Comparison of ENCODE assay signal across 21 mouse cellular contexts in the genomic region with DNA sequence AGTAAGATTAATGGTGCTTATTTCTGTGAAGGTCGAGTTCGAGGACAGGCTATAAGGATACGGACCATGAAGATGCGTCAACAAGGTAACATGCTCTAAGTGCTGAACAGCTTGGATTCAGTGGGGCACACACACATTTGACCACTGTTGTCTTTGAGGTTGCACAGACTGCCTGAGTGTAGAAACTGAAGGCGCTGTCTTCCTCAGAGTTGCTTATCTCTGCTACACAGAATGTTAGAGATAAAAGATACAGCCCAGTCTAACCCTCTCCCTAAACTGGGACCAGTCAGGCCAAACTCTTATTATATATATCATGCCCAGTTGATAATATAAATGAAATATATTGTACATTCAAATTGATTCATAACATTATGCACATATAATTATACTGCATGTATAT. TPM values are rescaled to one million over a fixed set of nuclear protein-coding genes. Genes with fewer than 3 reads are reported as not detected.
A peak's percentile ranks its signal among the peaks of the same experiment; 100 is the strongest.
DNase-seq lines count a peak whose midpoint lies in the region; ATAC-seq and TF ChIP-seq lines count a peak whose summit lies in the region.
"Had no signal": no experiment of that assay in that cellular context is flagged by ENCODE, and none has a peak within 500 bp of the region (broad histone marks: within the 10 kb centered on the region; RNA-seq: fewer than 3 reads in every experiment).

No protein-coding gene starts in this region.

- H3K4me1 ChIP-seq in liver, embryonic 11.5 days (replicated peaks; ENCODE audit: control insufficient read depth, insufficient read depth, low read length) = no peaks in the 10 kb centered on the region
- no peaks in the 10 kb centered on the region for H3K4me1 ChIP-seq in liver, postnatal 0 days (ENCODE audit: insufficient read depth)
- peaks cover 5% of the 10 kb centered on the region; the same call in 1 of the 2 replicates for H3K4me1 ChIP-seq in liver, embryonic 13.5 days (replicated peaks)
- H3K4me1 ChIP-seq in hindbrain, embryonic 16.5 days (ENCODE audit: control insufficient read depth, insufficient read depth, low read depth, low read length) = no peaks in the 10 kb centered on the region
- H3K4me1 ChIP-seq in lung, postnatal 0 days (ENCODE audit: insufficient read depth, low read depth, low read length) = no peaks in the 10 kb centered on the region
- H3K4me1 ChIP-seq: embryonic facial prominence, embryonic 10.5 days; embryonic facial prominence, embryonic 12.5 days; forebrain, embryonic 13.5 days; forebrain, embryonic 15.5 days had no signal

- no peak overlapping the region for H3K4me2 ChIP-seq in liver, embryonic 11.5 days
- H3K4me2 ChIP-seq in liver, postnatal 0 days (ENCODE audit: low read depth, low read length) = no peak overlapping the region
- no peak overlapping the region for H3K4me2 ChIP-seq in liver, embryonic 13.5 days
- H3K4me2 ChIP-seq in hindbrain, embryonic 16.5 days (ENCODE audit: low read length) = no peak overlapping the region
- no peak overlapping the region for H3K4me2 ChIP-seq in lung, postnatal 0 days (replicated peaks; ENCODE audit: low read depth, low read length)
- H3K4me2 ChIP-seq: embryonic facial prominence, embryonic 12.5 days; forebrain, embryonic 13.5 days; forebrain, embryonic 15.5 days had no signal

- no peak for TF ChIP-seq EP300 in liver, postnatal 0 days (IDR thresholded peaks at IDR 0.05; ENCODE audit: low read depth)
- no peak for TF ChIP-seq EP300 in lung, postnatal 0 days (IDR thresholded peaks at IDR 0.05)

- no peaks in the 10 kb centered on the region for H3K9me3 ChIP-seq in liver, embryonic 11.5 days (ENCODE audit: control insufficient read depth, low read length)
- H3K9me3 ChIP-seq in liver, postnatal 0 days (ENCODE audit: low read length) = no peaks in the 10 kb centered on the region
- no peaks in the 10 kb centered on the region for H3K9me3 ChIP-seq in liver, embryonic 13.5 days (replicated peaks)
- H3K9me3 ChIP-seq in hindbrain, embryonic 16.5 days (ENCODE audit: control insufficient read depth, low read length) = no peaks in the 10 kb centered on the region
- H3K9me3 ChIP-seq in lung, postnatal 0 days (ENCODE audit: low read length) = no peaks in the 10 kb centered on the region
- H3K9me3 ChIP-seq: embryonic facial prominence, embryonic 10.5 days; embryonic facial prominence, embryonic 12.5 days; forebrain, embryonic 13.5 days; forebrain, embryonic 15.5 days had no signal

- H3K27ac ChIP-seq in liver, embryonic 11.5 days (ENCODE audit: low read depth, low read length) = no peak overlapping the region
- no peak overlapping the region for H3K27ac ChIP-seq in liver, postnatal 0 days (ENCODE audit: low read depth)
- H3K27ac ChIP-seq in liver, embryonic 13.5 days = no peak overlapping the region
- no peak overlapping the region for H3K27ac ChIP-seq in hindbrain, embryonic 16.5 days (ENCODE audit: low read depth, low read length)
- H3K27ac ChIP-seq in lung, postnatal 0 days (ENCODE audit: low read length) = no peak overlapping the region
- H3K27ac ChIP-seq: embryonic facial prominence, embryonic 10.5 days; embryonic facial prominence, embryonic 12.5 days; forebrain, embryonic 13.5 days; forebrain, embryonic 15.5 days had no signal

- ATAC-seq in liver, embryonic 11.5 days (replicated peaks; ENCODE audit: low FRiP score) = peak; percentile 70; the same call in 1 of the 2 replicates
- no peak for ATAC-seq in liver, postnatal 0 days
- 0 out of 2 replicates have a peak, but pooled peaks have one; percentile 36 for ATAC-seq in common myeloid progenitor, adult 5-6 weeks (replicated peaks; ENCODE audit: low read depth, poor library complexity, severe bottlenecking)
- peak; percentile 72 for ATAC-seq in liver, embryonic 13.5 days (ENCODE audit: low read depth)
- ATAC-seq in megakaryocyte progenitor cell, adult 5-6 weeks (replicated peaks; ENCODE audit: poor library complexity) = peak; percentile 76
- ATAC-seq in hindbrain, embryonic 16.5 days = no peak
- no peak for ATAC-seq in lung, postnatal 0 days
- ATAC-seq: forebrain, embryonic 13.5 days; forebrain, embryonic 15.5 days had no signal

- no peaks in the 10 kb centered on the region for H3K36me3 ChIP-seq in liver, embryonic 11.5 days (ENCODE audit: control insufficient read depth, insufficient read depth, low read length)
- no peaks in the 10 kb centered on the region for H3K36me3 ChIP-seq in liver, postnatal 0 days (replicated peaks; ENCODE audit: insufficient read depth, low read length)
- no peaks in the 10 kb centered on the region for H3K36me3 ChIP-seq in liver, embryonic 13.5 days
- H3K36me3 ChIP-seq in hindbrain, embryonic 16.5 days (ENCODE audit: control insufficient read depth, insufficient read depth, low read length) = no peaks in the 10 kb centered on the region
- H3K36me3 ChIP-seq in lung, postnatal 0 days (ENCODE audit: insufficient read depth, low read length) = no peaks in the 10 kb centered on the region
- H3K36me3 ChIP-seq: embryonic facial prominence, embryonic 10.5 days; embryonic facial prominence, embryonic 12.5 days; forebrain, embryonic 15.5 days had no signal

- no peak overlapping the region for H3K4me3 ChIP-seq in liver, embryonic 11.5 days (ENCODE audit: low read depth, low read length)
- no peak overlapping the region for H3K4me3 ChIP-seq in liver, postnatal 0 days (ENCODE audit: low read depth, low read length)
- H3K4me3 ChIP-seq in liver, embryonic 13.5 days (replicated peaks) = no peak overlapping the region
- no peak overlapping the region for H3K4me3 ChIP-seq in hindbrain, embryonic 16.5 days (ENCODE audit: low read length)
- no peak overlapping the region for H3K4me3 ChIP-seq in lung, postnatal 0 days (ENCODE audit: low read depth, low read length)
- H3K4me3 ChIP-seq: embryonic facial prominence, embryonic 10.5 days; embryonic facial prominence, embryonic 12.5 days; forebrain, embryonic 13.5 days; forebrain, embryonic 15.5 days had no signal

- no peaks in the 10 kb centered on the region for H3K27me3 ChIP-seq in liver, embryonic 11.5 days (replicated peaks; ENCODE audit: control insufficient read depth, insufficient read depth, low read length)
- H3K27me3 ChIP-seq in liver, postnatal 0 days (ENCODE audit: insufficient read depth, low read length) = no peaks in the 10 kb centered on the region
- no peaks in the 10 kb centered on the region for H3K27me3 ChIP-seq in liver, embryonic 13.5 days
- no peaks in the 10 kb centered on the region for H3K27me3 ChIP-seq in hindbrain, embryonic 16.5 days (replicated peaks; ENCODE audit: control insufficient read depth, insufficient read depth, low read length)
- H3K27me3 ChIP-seq in lung, postnatal 0 days (replicated peaks; ENCODE audit: insufficient read depth, low read length) = no peaks in the 10 kb centered on the region
- H3K27me3 ChIP-seq: embryonic facial prominence, embryonic 12.5 days; forebrain, embryonic 13.5 days; forebrain, embryonic 15.5 days had no signal

- no peak overlapping the region for H3K9ac ChIP-seq in liver, embryonic 11.5 days (ENCODE audit: low read depth, low read length)
- no peak overlapping the region for H3K9ac ChIP-seq in liver, postnatal 0 days (replicated peaks)
- no peak overlapping the region for H3K9ac ChIP-seq in liver, embryonic 13.5 days
- H3K9ac ChIP-seq in hindbrain, embryonic 16.5 days (ENCODE audit: low read depth, low read length) = no peak overlapping the region
- H3K9ac ChIP-seq in lung, postnatal 0 days (replicated peaks; ENCODE audit: low read depth) = no peak overlapping the region
- H3K9ac ChIP-seq: embryonic facial prominence, embryonic 12.5 days; forebrain, embryonic 13.5 days; forebrain, embryonic 15.5 days had no signal

- TF ChIP-seq CTCF in liver, postnatal 0 days (IDR thresholded peaks at IDR 0.05; ENCODE audit: low read depth) = no peak
- TF ChIP-seq CTCF in lung, postnatal 0 days (IDR thresholded peaks at IDR 0.05) = no peak

- DNase-seq in liver, embryonic 11.5 days (ENCODE audit: low spot score) = no peak
- no peak for DNase-seq in liver, postnatal 0 days
- no peak for DNase-seq in liver, embryonic 13.5 days
- DNase-seq in spleen, adult 12 weeks (ENCODE audit: low spot score) = no peak
- DNase-seq in lung, postnatal 0 days (ENCODE audit: low spot score) = no peak
- DNase-seq: adrenal gland, adult 2 months; adrenal gland, postnatal 10 days; adrenal gland, postnatal 25 days; cerebellum, adult 11 months; cerebellum, adult 18-20 months; cerebellum, adult 8-10 months; cerebellum, adult 9-11 months; cerebellum, postnatal 14 days; cerebellum, postnatal 36 days had no signal

- 79% methylated on average over 5 of the region's 5 CpGs for WGBS in liver, embryonic 11.5 days
- WGBS in liver, postnatal 0 days (ENCODE audit: insufficient replicate concordance) = 75% methylated on average over 5 of the region's 5 CpGs
- 57% methylated on average over 5 of the region's 5 CpGs for WGBS in liver, embryonic 13.5 days (ENCODE audit: insufficient replicate concordance)
- 98% methylated on average over 5 of the region's 5 CpGs for WGBS in hindbrain, embryonic 16.5 days
- WGBS in lung, postnatal 0 days = 91% methylated on average over 5 of the region's 5 CpGs

RNA-seq across cellular contexts. Expression of a gene that starts 42.0 kb away (rescaled TPM):
- polyA plus RNA-seq in liver, embryonic 11.5 days (2014; fragmentation: Nextera tagmentation; extraction: Ambion mirVana) = 12.2 and 14.6 TPM in 2 replicates
- polyA plus RNA-seq in liver, postnatal 0 days (2015; fragmentation: Nextera tagmentation; extraction: Ambion mirVana) = 3.8 TPM in 2 replicates
- 9.7 and 10.9 TPM in 2 replicates for total RNA-seq in common myeloid progenitor, adult 5-6 weeks (2017)
- polyA plus RNA-seq in liver, embryonic 13.5 days (2015; fragmentation: Nextera tagmentation; extraction: Ambion mirVana) = 4.3 and 6.1 TPM in 2 replicates
- total RNA-seq in megakaryocyte progenitor cell, adult 5-6 weeks (2015) = 0.64 and 0.69 TPM in 2 replicates
- total RNA-seq in megakaryocyte progenitor cell, adult 5-6 weeks (2017) = 0.46 and 1.2 TPM in 2 replicates
- 8.5 and 12.1 TPM in 2 replicates for polyA plus RNA-seq in hindbrain, embryonic 16.5 days (2015; fragmentation: Nextera tagmentation; extraction: Ambion mirVana)
- polyA plus RNA-seq in lung, postnatal 0 days (2015; fragmentation: Nextera tagmentation; extraction: Ambion mirVana) = 71.8 and 75.8 TPM in 2 replicates

Comparison
In these comparisons a context has a peak if more than half of its experiments do, and no peak if none do; other contexts are left out.
1. ATAC-seq: peak in liver, embryonic 11.5 days (single experiment), common myeloid progenitor, adult 5-6 weeks (single experiment), liver, embryonic 13.5 days (single experiment) and megakaryocyte progenitor cell, adult 5-6 weeks (single experiment); none in liver, postnatal 0 days (single experiment), hindbrain, embryonic 16.5 days (single experiment) and lung, postnatal 0 days (single experiment).